Mouse (Mus musculus) liver, postnatal 0 days (tissue): Measurements from ENCODE around the gene Gm20517. TPM values are rescaled to one million over a fixed set of nuclear protein-coding genes. Genes with fewer than 3 reads are reported as not detected.

Experiments used
- ATAC-seq: fragments of 200-750 bp; cut with Nextera tagmentation; 2 replicates; pipeline ENCODE4 v1.8.0; 2017; ENCODE audit warnings: mild to moderate bottlenecking, moderate library complexity
- DNase-seq: peaks from one replicate; pipeline ENCODE4 v3.0.0-alpha.2; 2016
- H3K27ac ChIP-seq: fragments of 300-500 bp; sonication (generic); 2 replicates; pipeline ENCODE4 v1.5.1; 2014; ENCODE audit warnings: antibody characterized with exemption, moderate library complexity, mild to moderate bottlenecking, low read depth
- H3K27me3 ChIP-seq: fragments of 300-500 bp; sonication (generic); 2 replicates; pipeline ENCODE4 v1.6.1; 2014; ENCODE audit warnings: low read length, control low read depth, mixed read lengths; ENCODE audit not compliant: insufficient read depth
- H3K36me3 ChIP-seq: fragments of 300-500 bp; sonication (generic); replicated peaks from 2 replicates; pipeline ENCODE4 v1.6.1; 2014; ENCODE audit warnings: mild to moderate bottlenecking, control low read depth, low read length, moderate library complexity, mixed read lengths; ENCODE audit not compliant: insufficient read depth
- H3K4me1 ChIP-seq: fragments of 300-500 bp; sonication (generic); 2 replicates; pipeline ENCODE4 v1.6.1; 2014; ENCODE audit warnings: antibody characterized with exemption, mild to moderate bottlenecking, control low read depth; ENCODE audit not compliant: insufficient read depth
- H3K4me2 ChIP-seq: fragments of 300-500 bp; sonication (generic); 2 replicates; pipeline ENCODE4 v1.6.1; 2014; ENCODE audit warnings: low read depth, mild to moderate bottlenecking, low read length, moderate library complexity, mixed read lengths
- H3K4me3 ChIP-seq: fragments of 300-500 bp; sonication (generic); 2 replicates; pipeline ENCODE4 v1.5.1; 2014; ENCODE audit warnings: low read depth, low read length
- H3K9ac ChIP-seq: fragments of 300-500 bp; sonication (generic); replicated peaks from 2 replicates; pipeline ENCODE4 v1.6.1; 2014; ENCODE audit warnings: mild to moderate bottlenecking, moderate library complexity
- H3K9me3 ChIP-seq: fragments of 300-500 bp; sonication (generic); 2 replicates; pipeline ENCODE4 v1.6.1; 2016; ENCODE audit warnings: mild to moderate bottlenecking, control low read depth, low read length, mixed read lengths
- CTCF ChIP-seq: sonication (generic); IDR thresholded peaks from 2 replicates; pipeline ENCODE4 v1.5.1; 2016; ENCODE audit warnings: antibody characterized with exemption, low read depth
- EP300 ChIP-seq: IDR thresholded peaks from 2 replicates; pipeline ENCODE4 v1.6.1; 2016; ENCODE audit warnings: antibody characterized with exemption, low read depth, mild to moderate bottlenecking
- WGBS: fragments of 180-500 bp; shearing (Covaris S2); extraction: QIAGEN DNeasy Blood & Tissue Kit; methylation state at CpG from one replicate; pipeline ENCODE4 v1.1.7; 2014; ENCODE audit not compliant: insufficient replicate concordance; 5-methylcytosine and 5-hydroxymethylcytosine counted together
- polyA plus RNA-seq: library from polyadenylated mRNA; unstranded; fragments of >200 nt; fragmentation: Nextera tagmentation; extraction: Ambion mirVana; gene quantifications from 2 replicates; pipeline ENCODE4 v1.2.1, GENCODE M21; 2015

Gm20517 gene
- polyA plus RNA-seq, 1 experiment from 2014 or later: 0.79 TPM

- 80% methylated on average over 5 of the region's 5 CpGs for WGBS
- Histone ChIP-seq H3K4me1 (no peaks in the 10 kb centered on the region), H3K36me3 (peaks cover 23% of the 10 kb centered on the region), H3K27ac (no peak overlapping the region), H3K9me3 (no peaks in the 10 kb centered on the region), H3K9ac (no peak overlapping the region), H3K4me3 (no peak overlapping the region), H3K4me2 (no peak overlapping the region), H3K27me3 (no peaks in the 10 kb centered on the region)
- no peak for TF ChIP-seq EP300
- TF ChIP-seq CTCF: no peak
- ATAC-seq: peak; percentile 78
- no peak for DNase-seq
Measured at GRCm38 (mm10) chr17:47678238-47678637, 66.8 kb downstream of the Gm20517 start.

DNA sequence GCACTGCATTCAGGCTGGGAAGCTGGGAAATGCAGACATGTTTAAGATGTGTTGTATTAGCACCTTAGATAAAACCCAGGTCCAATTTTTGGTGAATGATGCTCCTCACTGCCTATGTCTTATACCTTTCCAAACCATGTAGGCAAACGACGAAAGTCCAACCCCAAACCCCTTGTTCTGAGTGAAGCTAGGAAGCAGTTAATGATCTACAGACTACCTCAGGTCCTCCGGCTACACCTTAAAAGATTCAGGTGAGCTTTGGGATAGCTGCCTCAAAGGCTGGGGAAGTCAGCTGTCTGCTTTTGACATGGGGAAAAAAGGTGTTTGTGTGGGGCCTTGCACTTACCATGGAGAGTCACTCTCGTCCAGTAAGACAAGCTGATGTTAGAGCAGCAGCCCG is 67.3 kb downstream of the Gm20517 start:
- Histone ChIP-seq H3K4me3 (no peak overlapping the region), H3K27me3 (no peaks in the 10 kb centered on the region), H3K9me3 (no peaks in the 10 kb centered on the region), H3K4me2 (no peak overlapping the region), H3K4me1 (no peaks in the 10 kb centered on the region), H3K9ac (no peak overlapping the region), H3K36me3 (peaks cover 23% of the 10 kb centered on the region), H3K27ac (no peak overlapping the region)
- ATAC-seq (no peak), DNase-seq (no peak)
- 70% methylated on average over 5 of the region's 5 CpGs for WGBS
- TF ChIP-seq EP300 (no peak), CTCF (no peak)

DNA sequence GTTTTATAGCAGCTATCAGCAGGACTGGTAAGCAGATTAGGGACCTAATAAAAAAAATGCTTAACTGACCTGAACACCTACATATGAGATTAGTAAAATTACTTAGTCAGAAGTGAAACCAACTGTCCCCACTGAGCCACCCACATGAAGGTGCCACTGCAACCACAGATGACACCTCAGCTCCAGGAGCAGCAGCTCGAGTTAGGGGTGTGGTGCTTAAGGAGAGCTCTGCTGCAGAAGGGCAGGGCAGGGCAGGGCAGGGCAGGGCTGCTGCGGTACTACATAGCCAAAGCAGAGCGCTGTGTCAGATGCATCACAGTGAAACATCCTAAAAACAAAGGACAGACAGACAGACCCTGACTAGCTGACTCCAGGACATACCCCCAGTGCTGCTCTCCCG is 71.4 kb downstream of the Gm20517 start:
- H3K27ac ChIP-seq: no peak overlapping the region
- H3K27me3 ChIP-seq: no peaks in the 10 kb centered on the region
- no peak for TF ChIP-seq CTCF
- TF ChIP-seq EP300: no peak
- ATAC-seq (no peak), DNase-seq (no peak)
- H3K9me3 ChIP-seq: no peaks in the 10 kb centered on the region
- no peak overlapping the region for H3K4me3 ChIP-seq
- H3K4me2 ChIP-seq: no peak overlapping the region
- 63% methylated on average over 4 of the region's 4 CpGs for WGBS
- peaks cover 42% of the 10 kb centered on the region for H3K36me3 ChIP-seq
- peaks cover 8% of the 10 kb centered on the region for H3K4me1 ChIP-seq
- no peak overlapping the region for H3K9ac ChIP-seq

GRCm38 (mm10) chr17:47687409-47688343 is 76.3 kb downstream of the Gm20517 start:
- Histone ChIP-seq H3K27me3 (0 out of 2 replicates have a peak, but pooled peaks cover 2% of the 10 kb centered on the region), H3K4me2 (peak overlapping the region; percentile 100), H3K36me3 (peaks cover 24% of the 10 kb centered on the region), H3K9me3 (no peaks in the 10 kb centered on the region), H3K27ac (peak overlapping the region; percentile 84), H3K4me3 (peak overlapping the region; percentile 82), H3K4me1 (peaks cover 13% of the 10 kb centered on the region), H3K9ac (peak overlapping the region; percentile 79)
- WGBS: under 1% methylated on average over 70 of the region's 70 CpGs
- DNase-seq (peak; percentile 95), ATAC-seq (peak; percentile 95)
- TF ChIP-seq EP300 (peak; percentile 54; the same call in 1 of the 2 replicates), CTCF (no peak)

DNA sequence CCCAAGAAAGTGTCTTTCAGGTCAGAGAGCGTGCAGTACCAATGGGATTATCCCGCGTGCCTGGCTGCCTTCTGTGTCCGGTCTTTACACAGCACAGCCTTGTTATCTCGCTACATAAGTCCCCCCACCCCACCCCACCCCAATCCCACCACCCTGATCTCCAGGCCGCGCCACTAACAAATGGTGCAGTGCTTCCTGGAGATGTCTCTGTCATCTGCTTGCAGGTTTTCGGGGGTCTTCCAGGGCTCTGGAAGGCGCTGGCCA is 76.9 kb downstream of the Gm20517 start, which contains the start of gene Tomm6:
Gene Tomm6, minus strand, starts transcription at position 43 of the 264 bp plus-strand sequence.
- 0% methylated on average over 9 of the region's 9 CpGs for WGBS
- H3K4me2 ChIP-seq: peak within 1 kb of the TSS; percentile 100

More for the DNA sequence above, 76.9 kb downstream of the Gm20517 start, which contains the start of gene Tomm6:
- H3K27me3 ChIP-seq: 0 out of 2 replicates have a peak, but pooled peaks cover 2% of the 10 kb centered on the region
- TF ChIP-seq CTCF (no peak), EP300 (no peak)
- peaks cover 13% of the 10 kb centered on the region for H3K4me1 ChIP-seq
- H3K27ac ChIP-seq: peak within 1 kb of the TSS; percentile 84
- H3K4me3 ChIP-seq: peak within 1 kb of the TSS; percentile 82
- H3K9me3 ChIP-seq: no peaks in the 10 kb centered on the region
- H3K9ac ChIP-seq: peak within 1 kb of the TSS; percentile 79
- ATAC-seq: no peak
- peaks cover 24% of the 10 kb centered on the region for H3K36me3 ChIP-seq
- DNase-seq: no peak
